Mouse (Mus musculus): Measurements from ENCODE around the gene Tbc1d22b.

DNA sequence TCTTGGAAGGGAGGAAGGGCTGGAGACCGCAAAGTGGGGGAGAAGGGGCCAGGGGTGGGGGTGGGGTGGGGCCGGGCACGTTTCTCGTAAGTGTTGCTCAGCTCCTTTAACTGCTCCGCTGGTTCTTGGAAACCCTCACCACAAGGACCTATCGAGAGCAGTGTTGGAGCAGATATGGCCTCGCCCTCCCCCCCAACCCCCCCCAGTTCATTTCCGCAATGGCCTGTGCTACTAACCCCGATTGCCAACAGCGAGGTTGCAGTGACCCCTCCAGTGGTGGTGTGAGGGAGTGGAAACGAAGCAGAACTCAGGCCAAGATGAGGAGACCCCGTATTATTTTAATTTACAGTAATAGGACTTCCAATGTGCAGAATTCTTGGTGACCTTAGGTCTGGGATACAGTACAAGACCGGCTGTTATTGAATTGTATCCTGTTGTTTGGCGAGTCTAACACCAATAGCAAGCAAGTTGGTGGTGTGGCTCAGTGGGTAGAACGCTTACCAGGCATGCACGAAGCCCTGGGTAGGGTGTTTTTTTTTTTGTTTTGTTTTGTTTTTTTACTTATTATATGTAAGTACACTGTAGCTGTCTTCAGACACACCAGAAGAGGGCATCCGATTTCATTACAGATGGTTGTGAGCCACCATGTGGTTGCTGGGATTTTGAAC lies 48.6 kb upstream of the Tbc1d22b start:
- TF ChIP-seq CTCF (IDR thresholded peaks at IDR 0.05; ENCODE audit: low read depth) = no peak
- no peak for TF ChIP-seq EP300 (optimal IDR thresholded peaks at IDR 0.05)

Measured in stomach, postnatal 0 days (tissue).